Mouse (Mus musculus) limb, embryonic 10.5 days (tissue): ENCODE data around the gene Rtkn2. TPM values are rescaled to one million over a fixed set of nuclear protein-coding genes. Genes with fewer than 3 reads are reported as not detected.
A peak's percentile ranks its signal among the peaks of the same experiment; 100 is the strongest.

Experiments
- DNase-seq: peaks from one replicate; pipeline ENCODE4 v3.0.0-alpha.2; 2017; ENCODE audit warnings: low spot score
- H3K27ac ChIP-seq: fragments of 300-500 bp; sonication (generic); 2 replicates; pipeline ENCODE4 v1.5.1; 2016; ENCODE audit warnings: mild to moderate bottlenecking
- H3K27me3 ChIP-seq: fragments of 300-500 bp; sonication (generic); 2 replicates; pipeline ENCODE4 v1.6.1; 2016; ENCODE audit warnings: low read depth, mild to moderate bottlenecking; ENCODE audit not compliant: poor library complexity, severe bottlenecking
- H3K36me3 ChIP-seq: fragments of 300-500 bp; sonication (generic); 2 replicates; pipeline ENCODE4 v1.6.1; 2016; ENCODE audit warnings: mild to moderate bottlenecking, moderate library complexity
- H3K4me1 ChIP-seq: fragments of 300-500 bp; sonication (generic); 2 replicates; pipeline ENCODE4 v1.6.1; 2016
- H3K4me3 ChIP-seq: fragments of 300-500 bp; sonication (generic); 2 replicates; pipeline ENCODE4 v1.5.1; 2016; ENCODE audit warnings: mild to moderate bottlenecking, moderate library complexity
- H3K9me3 ChIP-seq: fragments of 300-500 bp; sonication (generic); replicated peaks from 2 replicates; pipeline ENCODE4 v1.6.1; 2016; ENCODE audit warnings: mild to moderate bottlenecking
- WGBS: fragments of 180-500 bp; shearing (Covaris S2); methylation state at CpG from one replicate; pipeline ENCODE4 v1.1.7; 2016; 5-methylcytosine and 5-hydroxymethylcytosine counted together
- polyA plus RNA-seq: library from polyadenylated mRNA; unstranded; fragments of >200 nt; fragmentation: Nextera tagmentation; extraction: Ambion mirVana; gene quantifications from 2 replicates; pipeline ENCODE4 v1.2.1, GENCODE M21; 2016

Gene Rtkn2
- polyA plus RNA-seq, 1 experiment from 2014 or later = 11.8 TPM

GRCm38 (mm10) chr10:68001456-68001855 lies 22.1 kb downstream of the Rtkn2 start:
- Histone ChIP-seq H3K4me3 (no peak overlapping the region), H3K27me3 (no peaks in the 10 kb centered on the region), H3K36me3 (peaks cover 13% of the 10 kb centered on the region), H3K27ac (no peak overlapping the region), H3K4me1 (0 out of 2 replicates have a peak, but pooled peaks cover 9% of the 10 kb centered on the region), H3K9me3 (no peaks in the 10 kb centered on the region)
- no peak for DNase-seq
- WGBS = 93% methylated on average over 6 of the region's 6 CpGs

- WGBS = 89% methylated on average over 18 of the region's 18 CpGs
- DNase-seq = no peak
Observed at GRCm38 (mm10) chr10:68003651-68004422, 24.5 kb downstream of the Rtkn2 start.

GRCm38 (mm10) chr10:68005404-68005803 lies 26.0 kb downstream of the Rtkn2 start:
- Histone ChIP-seq H3K4me3 (no peak overlapping the region), H3K27me3 (no peaks in the 10 kb centered on the region), H3K9me3 (no peaks in the 10 kb centered on the region), H3K36me3 (peaks cover 19% of the 10 kb centered on the region), H3K27ac (no peak overlapping the region), H3K4me1 (0 out of 2 replicates have a peak, but pooled peaks cover 5% of the 10 kb centered on the region)
- WGBS = 92% methylated on average over 17 of the region's 17 CpGs
- DNase-seq = no peak

More at GRCm38 (mm10) chr10:68003651-68004422, 24.5 kb downstream of the Rtkn2 start:
- Histone ChIP-seq H3K9me3 (no peaks in the 10 kb centered on the region), H3K4me3 (no peak overlapping the region), H3K27me3 (no peaks in the 10 kb centered on the region), H3K36me3 (peaks cover 19% of the 10 kb centered on the region), H3K27ac (peak overlapping the region; percentile 19; the same call in 1 of the 2 replicates), H3K4me1 (0 out of 2 replicates have a peak, but pooled peaks cover 5% of the 10 kb centered on the region)

- Histone ChIP-seq H3K4me1 (0 out of 2 replicates have a peak, but pooled peaks cover 5% of the 10 kb centered on the region), H3K27ac (no peak overlapping the region), H3K27me3 (no peaks in the 10 kb centered on the region), H3K36me3 (peaks cover 24% of the 10 kb centered on the region), H3K9me3 (no peaks in the 10 kb centered on the region), H3K4me3 (no peak overlapping the region)
- DNase-seq = no peak
- WGBS = 96% methylated on average over 11 of the region's 11 CpGs
Observed at GRCm38 (mm10) chr10:68006491-68006890, 27.1 kb downstream of the Rtkn2 start.

GRCm38 (mm10) chr10:68007103-68007502 lies 27.7 kb downstream of the Rtkn2 start:
- H3K36me3 ChIP-seq = peaks cover 28% of the 10 kb centered on the region

GRCm38 (mm10) chr10:68008198-68008955 lies 29.0 kb downstream of the Rtkn2 start:
- Histone ChIP-seq H3K4me3 (no peak overlapping the region), H3K36me3 (peaks cover 35% of the 10 kb centered on the region), H3K27ac (no peak overlapping the region), H3K9me3 (no peaks in the 10 kb centered on the region), H3K27me3 (no peaks in the 10 kb centered on the region), H3K4me1 (0 out of 2 replicates have a peak, but pooled peaks cover 5% of the 10 kb centered on the region)
- DNase-seq = no peak
- 91% methylated on average over 13 of the region's 13 CpGs for WGBS

More at GRCm38 (mm10) chr10:68007103-68007502, 27.7 kb downstream of the Rtkn2 start:
- no peak overlapping the region for H3K27ac ChIP-seq
- no peak overlapping the region for H3K4me3 ChIP-seq
- no peak for DNase-seq
- H3K9me3 ChIP-seq = no peaks in the 10 kb centered on the region
- H3K27me3 ChIP-seq = no peaks in the 10 kb centered on the region
- 95% methylated on average over 6 of the region's 6 CpGs for WGBS
- H3K4me1 ChIP-seq = 0 out of 2 replicates have a peak, but pooled peaks cover 5% of the 10 kb centered on the region

GRCm38 (mm10) chr10:68009301-68009700 lies 29.9 kb downstream of the Rtkn2 start:
- 94% methylated on average over 9 of the region's 9 CpGs for WGBS
- H3K27me3 ChIP-seq = no peaks in the 10 kb centered on the region
- H3K36me3 ChIP-seq = peaks cover 35% of the 10 kb centered on the region

GRCm38 (mm10) chr10:68009867-68010266 lies 30.5 kb downstream of the Rtkn2 start:
- no peaks in the 10 kb centered on the region for H3K4me1 ChIP-seq
- peaks cover 35% of the 10 kb centered on the region for H3K36me3 ChIP-seq
- DNase-seq = no peak

More at GRCm38 (mm10) chr10:68009301-68009700, 29.9 kb downstream of the Rtkn2 start:
- no peak for DNase-seq
- H3K9me3 ChIP-seq = no peaks in the 10 kb centered on the region
- H3K27ac ChIP-seq = no peak overlapping the region
- no peaks in the 10 kb centered on the region for H3K4me1 ChIP-seq
- H3K4me3 ChIP-seq = no peak overlapping the region

GRCm38 (mm10) chr10:68013137-68013536 lies 33.8 kb downstream of the Rtkn2 start:
- no peaks in the 10 kb centered on the region for H3K9me3 ChIP-seq
- WGBS = 85% methylated on average over 2 of the region's 2 CpGs
- no peaks in the 10 kb centered on the region for H3K27me3 ChIP-seq
- peak; percentile 57 for DNase-seq
- H3K4me3 ChIP-seq = no peak overlapping the region
- no peaks in the 10 kb centered on the region for H3K4me1 ChIP-seq
- no peak overlapping the region for H3K27ac ChIP-seq
- peaks cover 28% of the 10 kb centered on the region for H3K36me3 ChIP-seq

More at GRCm38 (mm10) chr10:68009867-68010266, 30.5 kb downstream of the Rtkn2 start:
- H3K9me3 ChIP-seq = no peaks in the 10 kb centered on the region
- no peak overlapping the region for H3K27ac ChIP-seq
- H3K4me3 ChIP-seq = no peak overlapping the region
- WGBS = 95% methylated on average over 7 of the region's 7 CpGs
- H3K27me3 ChIP-seq = no peaks in the 10 kb centered on the region

- Histone ChIP-seq H3K9me3 (no peaks in the 10 kb centered on the region; the same call in 1 of the 2 replicates), H3K27me3 (no peaks in the 10 kb centered on the region), H3K4me1 (peaks cover 9% of the 10 kb centered on the region), H3K36me3 (peaks cover 36% of the 10 kb centered on the region), H3K4me3 (no peak overlapping the region), H3K27ac (no peak overlapping the region)
- 94% methylated on average over 2 of the region's 2 CpGs for WGBS
- no peak for DNase-seq
Observed at GRCm38 (mm10) chr10:68020755-68021154, 41.4 kb downstream of the Rtkn2 start.

GRCm38 (mm10) chr10:68025660-68026059 lies 46.3 kb downstream of the Rtkn2 start:
- Histone ChIP-seq H3K27me3 (no peaks in the 10 kb centered on the region), H3K27ac (no peak overlapping the region), H3K4me1 (peaks cover 29% of the 10 kb centered on the region), H3K9me3 (no peaks in the 10 kb centered on the region), H3K36me3 (peaks cover 35% of the 10 kb centered on the region), H3K4me3 (no peak overlapping the region)
- 89% methylated on average over 3 of the region's 3 CpGs for WGBS
- DNase-seq = no peak

- peak overlapping the region; percentile 30 for H3K27ac ChIP-seq
- peaks cover 29% of the 10 kb centered on the region for H3K4me1 ChIP-seq
- H3K4me3 ChIP-seq = no peak overlapping the region
- no peaks in the 10 kb centered on the region for H3K9me3 ChIP-seq
- H3K27me3 ChIP-seq = no peaks in the 10 kb centered on the region
- no peak for DNase-seq
- H3K36me3 ChIP-seq = peaks cover 36% of the 10 kb centered on the region
- WGBS = 55% methylated on average over 12 of the region's 12 CpGs
Observed at GRCm38 (mm10) chr10:68028327-68029080, 49.1 kb downstream of the Rtkn2 start.
